Mouse (Mus musculus) urinary bladder, postnatal 10 days (tissue): ENCODE data around the gene Cct3.
"Not testable (repeated sequence)": the region's sequence is repeated elsewhere in the genome, so short reads cannot be mapped to it uniquely, and the experiment has no call there.

Experiments used
- DNase-seq: peaks from one replicate; pipeline ENCODE4 v3.0.0; 2022; ENCODE audit warnings: low spot score

Cct3 gene

GRCm38 (mm10) chr3:88291970-88292369 lies 4.9 kb upstream of the Cct3 start:
- DNase-seq = no peak

DNA sequence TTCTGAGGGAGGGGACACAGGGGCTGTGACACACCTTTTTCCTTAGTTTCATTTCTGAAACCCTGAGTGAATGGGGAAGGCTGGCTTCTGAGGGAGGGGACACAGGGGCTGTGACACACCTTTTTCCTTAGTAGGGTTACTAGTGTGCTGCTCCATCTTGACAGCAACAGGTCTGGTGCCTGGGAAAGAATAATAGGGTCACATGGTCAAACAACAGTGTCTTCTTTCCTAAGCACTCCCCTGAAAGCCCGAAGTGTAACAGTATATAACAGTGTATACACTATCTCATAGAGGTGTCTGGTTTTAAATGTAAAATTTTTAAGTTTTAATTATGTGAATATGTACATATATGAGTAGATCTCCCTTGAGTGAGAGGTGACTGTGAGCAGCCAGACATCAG lies 1.6 kb upstream of the Cct3 start:
- DNase-seq = not testable (repeated sequence)

- DNase-seq = no peak
Observed at GRCm38 (mm10) chr3:88296110-88296560, 781 bp upstream of the Cct3 start.

DNA sequence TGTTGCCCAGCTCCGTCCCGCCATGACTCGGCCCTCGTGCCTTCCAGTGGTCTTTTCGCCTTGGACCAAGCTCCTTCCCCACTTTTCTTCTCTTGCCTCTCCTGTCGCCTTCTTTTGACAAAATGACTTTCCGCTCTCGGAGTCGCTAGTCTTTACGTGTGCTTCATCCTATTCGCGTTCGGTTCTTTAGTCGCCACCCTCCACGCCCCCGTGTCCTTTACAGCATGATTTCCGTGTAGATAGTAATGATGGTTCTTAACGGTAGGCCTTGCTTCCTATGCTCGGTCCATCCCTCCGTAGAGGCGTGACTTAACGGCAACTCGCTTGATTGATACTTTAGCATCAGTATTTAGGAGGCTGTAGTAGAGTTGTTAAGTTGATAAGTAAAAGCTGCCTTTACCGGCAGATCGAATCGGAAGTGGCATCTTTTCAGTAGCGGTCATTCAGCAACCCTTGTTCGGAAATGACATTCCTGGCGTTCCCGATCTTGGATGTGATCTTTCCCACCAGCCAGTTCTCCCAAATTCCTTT lies 470 bp downstream of the Cct3 start:
- no peak for DNase-seq

DNA sequence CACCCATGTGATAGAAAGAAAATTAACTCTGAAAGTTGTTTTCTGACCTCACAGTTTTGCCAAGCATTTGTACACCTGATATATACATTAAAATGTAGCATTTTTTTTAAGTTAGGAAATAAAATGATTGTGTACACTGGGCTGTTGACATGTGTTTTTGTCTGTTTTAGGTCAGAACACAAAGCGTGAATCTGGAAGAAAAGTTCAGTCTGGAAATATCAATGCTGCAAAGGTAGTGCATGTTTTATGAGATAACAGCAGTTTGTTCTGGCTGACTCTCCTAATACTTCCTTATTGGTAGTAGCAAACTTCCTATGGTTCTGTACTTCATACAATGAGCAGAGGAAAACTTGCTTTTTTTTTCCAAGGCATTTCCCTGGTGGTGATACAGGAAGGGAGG lies 2.3 kb downstream of the Cct3 start:
- no peak for DNase-seq

DNA sequence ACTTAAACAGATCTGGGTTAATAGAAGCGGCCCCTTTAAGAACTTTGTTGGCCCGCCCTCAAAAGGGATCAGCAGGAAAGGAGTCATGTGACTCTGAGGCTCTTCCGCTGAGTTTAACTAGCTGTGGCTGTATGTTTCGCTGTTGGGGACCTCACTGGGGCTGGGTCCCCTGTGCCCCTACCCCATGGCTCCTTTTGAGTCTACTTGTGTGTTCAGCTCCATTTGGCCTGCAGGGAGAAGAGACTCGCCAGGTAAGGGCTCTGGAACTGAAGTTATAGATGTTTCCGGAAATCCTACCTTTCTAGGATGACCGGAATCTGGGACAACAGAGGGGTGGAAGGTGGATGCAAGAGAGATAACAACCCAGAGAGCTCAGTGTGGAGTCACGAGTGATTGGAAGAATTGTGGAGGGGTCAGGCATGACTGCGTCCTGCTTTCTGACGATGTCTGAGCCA lies 28.1 kb downstream of the Cct3 start, which contains the start of gene Glmp:
Glmp (plus strand) TSS at position 73 of the 455 bp plus-strand sequence.
- no peak for DNase-seq

DNA sequence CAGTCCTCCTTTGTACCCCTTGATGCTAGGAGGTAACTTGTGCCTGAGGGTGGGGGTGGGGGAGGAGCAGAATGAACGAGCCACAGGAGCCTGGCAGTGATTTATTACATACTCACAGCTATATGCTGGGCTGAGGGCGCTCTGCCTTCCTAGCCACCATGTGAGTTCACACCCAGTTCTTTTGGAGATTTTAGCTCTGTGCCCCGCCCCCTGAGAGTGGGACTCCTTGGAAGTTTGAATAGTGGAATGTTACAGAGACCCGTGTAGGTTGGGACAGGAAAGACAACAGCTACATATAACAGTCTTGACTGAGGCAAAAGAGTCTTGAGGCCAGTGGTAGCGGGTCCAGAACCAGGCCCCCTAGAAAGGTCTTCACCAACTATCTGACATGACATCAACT lies 32.0 kb downstream of the Cct3 start:
- DNase-seq = no peak

DNA sequence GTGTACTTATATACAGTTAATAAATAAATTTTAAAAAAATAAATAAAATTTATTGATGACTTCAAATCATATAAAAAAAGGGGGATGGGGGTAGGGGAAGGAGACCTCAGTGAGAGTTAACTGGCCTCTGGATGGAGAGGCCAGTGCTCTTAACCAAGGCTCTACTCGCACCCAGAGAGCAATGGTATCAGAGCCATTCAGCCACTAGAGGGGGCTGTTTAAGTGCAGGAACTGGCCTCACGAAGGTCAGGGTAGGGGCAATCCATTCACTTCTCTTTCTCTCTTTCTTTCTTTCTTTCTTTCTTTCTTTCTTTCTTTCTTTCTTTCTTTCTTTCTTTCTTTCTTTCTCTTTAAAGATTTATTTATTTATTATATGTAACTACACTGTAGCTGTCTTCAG lies 34.4 kb downstream of the Cct3 start:
- DNase-seq = no peak

DNA sequence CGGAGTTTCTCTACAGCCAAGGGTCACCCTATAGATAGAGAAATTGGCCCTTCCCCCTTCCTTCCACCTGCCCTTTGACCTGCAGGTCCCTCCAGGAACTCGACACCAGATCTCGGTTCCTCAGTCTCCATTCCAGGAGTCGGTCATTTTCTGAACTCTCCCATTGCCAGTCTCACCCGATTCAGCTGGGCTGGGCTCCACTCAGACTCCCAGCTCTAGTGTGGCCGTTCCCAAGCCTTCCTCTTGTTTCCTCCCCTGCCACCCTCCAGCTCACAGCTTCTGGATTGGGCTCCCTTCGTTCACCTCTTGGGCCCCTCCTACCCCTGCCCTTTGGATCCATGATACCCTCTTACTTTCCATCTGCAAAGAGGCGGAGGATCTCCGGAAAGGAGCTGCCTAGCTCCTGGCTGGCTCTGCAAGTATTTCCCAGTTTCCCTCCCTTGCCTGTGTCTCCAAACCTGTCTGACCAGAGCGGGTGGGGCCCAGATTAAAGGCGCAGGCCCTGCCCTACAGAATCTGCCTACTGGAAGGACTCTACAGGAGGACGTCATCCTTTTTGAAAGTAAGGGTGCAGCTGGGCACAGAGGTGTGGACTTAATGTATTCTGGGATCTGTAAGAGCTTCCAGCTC lies 37.2 kb downstream of the Cct3 start:
- no peak for DNase-seq

DNA sequence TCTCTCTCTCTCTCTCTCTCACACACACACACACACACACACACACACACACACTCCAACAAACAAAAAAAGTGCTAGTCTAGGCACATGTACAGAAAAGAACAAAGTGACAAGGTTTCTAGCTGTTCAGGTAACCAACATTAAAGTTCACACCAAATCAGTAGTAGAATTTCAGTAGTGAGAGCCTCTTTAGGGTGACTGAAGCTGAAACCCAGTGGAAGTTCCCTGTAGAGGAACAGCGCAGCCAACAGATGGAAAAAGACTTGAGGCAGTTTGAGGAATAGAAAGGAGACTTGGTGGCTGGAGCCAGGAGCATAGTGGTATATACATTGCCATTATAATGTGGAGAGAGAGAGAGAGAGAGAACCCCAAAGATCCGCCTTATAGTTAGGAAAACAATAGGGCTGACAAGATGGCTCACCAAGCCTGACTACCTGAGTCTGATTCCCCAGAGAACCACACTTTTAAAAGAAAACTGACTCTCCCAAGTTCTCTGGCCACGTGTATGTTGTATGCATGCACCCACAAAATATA lies 38.1 kb downstream of the Cct3 start:
- no peak for DNase-seq

GRCm38 (mm10) chr3:88335436-88336053 lies 38.6 kb downstream of the Cct3 start:
- no peak for DNase-seq

- DNase-seq = peak; percentile 91
Observed at GRCm38 (mm10) chr3:88336058-88337013, 39.4 kb downstream of the Cct3 start, which contains the start of the genes Tmem79 and Smg5. Tmem79 (minus strand) TSS chr3:88336148. Smg5 (plus strand) TSS chr3:88336260.

DNA sequence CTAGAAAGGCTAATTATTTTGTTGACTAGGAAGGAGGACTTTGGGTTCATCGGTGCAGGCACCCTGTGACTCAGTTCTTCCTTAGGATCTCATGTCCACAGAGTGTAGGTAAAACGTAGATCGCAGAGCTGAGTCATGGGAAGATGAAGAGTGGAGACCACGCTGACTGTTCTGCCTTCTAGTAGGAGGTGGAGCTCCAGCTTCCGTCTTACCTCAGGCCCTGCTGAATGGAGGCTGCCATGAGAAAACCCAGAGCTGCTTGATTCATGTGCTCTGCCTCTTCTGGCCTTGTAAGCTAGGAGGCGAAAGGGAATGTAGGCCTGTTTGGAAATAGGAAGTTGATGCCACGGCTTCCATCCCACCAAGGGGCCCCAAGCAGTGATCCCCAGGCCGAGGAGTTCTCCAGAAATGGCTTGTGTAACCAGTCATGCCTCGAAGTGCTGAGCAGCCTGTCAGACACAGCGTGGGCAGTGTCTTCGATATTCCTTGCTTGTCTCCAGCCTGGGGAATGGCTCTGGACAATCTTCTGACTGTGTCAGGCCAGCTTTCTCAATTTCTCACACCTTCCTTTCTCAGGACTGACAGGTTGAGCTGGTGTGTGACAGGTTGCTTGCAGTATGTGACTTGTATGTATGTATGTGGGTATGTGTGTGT lies 40.6 kb downstream of the Cct3 start:
- DNase-seq = no peak

DNA sequence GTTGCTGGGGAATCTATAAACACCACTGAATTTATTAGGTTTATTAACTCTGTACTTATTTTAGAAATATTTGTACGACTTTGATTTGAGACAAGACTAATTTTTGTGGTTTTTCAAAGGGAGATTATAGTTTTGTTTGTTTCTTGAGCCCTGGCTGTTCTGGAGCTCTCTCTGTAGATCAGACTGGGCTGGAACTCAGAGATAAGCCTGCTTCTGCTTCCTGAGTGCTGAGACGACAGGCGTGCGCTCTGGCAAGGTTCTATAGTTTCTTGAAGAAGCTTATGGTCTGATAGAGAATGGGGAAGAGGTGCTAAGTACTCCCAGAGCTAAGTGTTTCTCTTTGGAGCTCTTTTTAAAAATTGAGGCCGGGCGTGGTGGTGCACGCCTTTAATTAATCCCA lies 41.4 kb downstream of the Cct3 start:
- DNase-seq = no peak

DNA sequence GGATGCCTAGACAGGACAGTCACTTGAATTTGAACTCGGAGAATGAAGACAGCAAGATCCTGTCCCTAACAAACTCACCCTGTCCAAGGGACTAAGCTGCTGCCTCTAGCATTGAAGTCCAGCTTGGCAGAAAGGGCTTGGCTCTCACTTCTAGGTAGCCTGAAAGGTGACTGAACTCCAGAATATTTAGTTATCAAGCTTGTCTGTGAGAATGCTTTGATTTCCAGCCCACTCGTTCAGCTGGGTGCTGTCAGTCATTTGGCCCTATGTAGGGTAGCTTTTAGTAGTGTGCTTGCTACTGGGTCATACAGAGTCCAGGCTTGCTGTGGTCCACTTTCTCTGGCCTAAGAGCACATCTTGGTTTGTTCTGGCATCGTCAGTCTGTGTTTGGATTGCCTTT lies 42.1 kb downstream of the Cct3 start:
- no peak for DNase-seq

GRCm38 (mm10) chr3:88350732-88351131 lies 53.8 kb downstream of the Cct3 start:
- no peak for DNase-seq

GRCm38 (mm10) chr3:88352907-88353306 lies 56.0 kb downstream of the Cct3 start:
- no peak for DNase-seq

DNA sequence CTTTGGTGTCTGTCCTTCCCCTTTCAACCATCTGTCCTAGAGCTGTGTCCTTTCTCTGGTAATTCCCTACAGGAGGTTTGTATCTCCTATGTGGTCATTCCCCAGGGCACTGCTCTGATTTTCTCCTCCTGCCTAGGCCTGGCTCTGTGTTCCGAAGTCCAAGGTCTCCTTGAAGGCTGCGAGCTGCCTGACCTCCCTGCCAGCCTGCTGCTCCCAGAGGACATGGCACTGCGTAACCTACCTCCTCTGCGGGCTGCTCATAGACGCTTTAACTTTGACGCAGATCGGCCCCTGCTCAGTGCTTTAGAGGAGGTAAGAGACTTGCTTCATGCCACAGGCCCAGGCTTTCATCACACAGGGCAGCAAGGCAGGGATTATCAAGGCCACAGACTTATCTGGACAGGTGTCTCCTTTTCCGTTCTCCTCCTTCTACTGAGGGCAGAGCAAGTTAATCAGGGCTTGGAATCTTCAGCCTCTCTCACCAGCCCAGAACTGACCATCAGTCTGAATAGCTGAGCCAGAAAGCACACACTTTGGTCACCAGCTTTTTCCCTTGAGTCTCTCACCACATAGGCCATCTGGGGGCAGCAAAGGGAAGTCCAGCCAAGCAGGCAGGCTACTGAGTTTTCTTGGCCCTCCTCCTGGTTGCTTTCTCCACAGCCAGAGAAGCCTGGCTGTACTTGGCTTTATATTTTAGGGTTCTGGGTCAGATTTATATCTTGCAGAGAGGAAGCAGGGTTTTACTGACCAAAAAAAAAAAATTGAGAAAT lies 57.7 kb downstream of the Cct3 start:
- DNase-seq = no peak

DNA sequence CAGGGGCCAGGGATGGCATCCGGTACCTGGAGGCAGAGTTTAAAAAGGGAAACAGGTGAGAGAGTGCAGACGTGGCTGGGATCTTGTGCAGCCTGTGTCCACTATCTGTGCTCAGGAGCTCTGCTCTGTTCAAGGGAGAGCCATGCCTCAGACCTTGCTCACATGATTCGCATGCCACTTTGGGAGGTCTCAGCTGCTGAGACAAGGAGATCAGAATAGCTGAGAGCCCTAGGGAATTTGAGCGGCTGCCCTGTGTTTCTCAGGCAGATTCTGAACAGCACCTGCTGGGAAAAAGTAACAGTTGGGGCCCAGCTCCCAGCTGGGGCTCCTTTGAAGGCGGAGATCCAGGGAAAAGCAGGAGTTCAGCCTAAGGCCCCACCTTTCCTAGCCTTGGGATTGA lies 62.7 kb downstream of the Cct3 start:
- no peak for DNase-seq

GRCm38 (mm10) chr3:88359989-88360388 lies 63.1 kb downstream of the Cct3 start:
- no peak for DNase-seq

- DNase-seq = no peak
Observed at GRCm38 (mm10) chr3:88361096-88361495, 64.2 kb downstream of the Cct3 start.
